Mouse (Mus musculus): ENCODE measurements at regions not wholly inside any gene's neighbourhood (a gene's known extent, or its start where the extent isn't known, plus 50 kb on each side); places are given as distances from the start of the nearest gene placed in this dataset.

DNA sequence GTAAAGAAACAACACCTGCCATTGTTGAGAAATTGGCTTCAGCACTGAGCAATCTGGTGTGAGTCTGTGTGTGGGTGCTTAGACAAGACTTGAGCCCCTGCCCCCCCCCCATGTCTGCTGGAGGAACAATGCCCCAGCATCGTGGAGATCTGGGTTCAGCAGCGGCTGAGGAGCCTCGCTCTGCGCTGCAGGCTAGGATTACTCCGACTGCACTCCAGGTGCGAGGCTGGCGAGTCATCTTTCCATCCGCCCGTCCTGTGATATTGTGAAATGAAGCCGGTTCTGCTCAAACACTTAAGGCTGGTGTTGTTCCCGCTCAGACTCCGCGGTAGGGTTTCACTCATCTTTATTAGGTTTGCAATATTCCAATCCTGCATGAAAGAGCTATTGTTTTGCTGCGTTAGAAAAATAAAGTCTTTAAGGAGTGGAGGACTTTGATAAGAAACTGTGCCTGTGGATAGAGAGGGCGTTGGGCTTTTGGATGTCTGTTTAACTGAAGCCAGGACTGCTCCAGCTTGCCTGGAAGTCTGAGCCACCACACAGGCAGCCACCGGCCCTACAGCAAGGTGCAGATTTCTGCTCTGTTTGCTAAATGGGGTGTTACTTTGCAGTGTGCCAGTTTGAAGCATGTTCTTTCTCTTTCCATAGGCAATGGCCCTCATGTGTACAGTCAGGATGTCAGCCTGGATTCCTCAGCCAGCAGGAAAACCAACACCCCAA lies 375.2 kb downstream of the Sox11 start:
- Histone ChIP-seq H3K4me2 (ENCODE audit: low read length) (no peak overlapping the region), H3K27ac (replicated peaks in 1 of 2; ENCODE audit: control insufficient read depth in 1 of 2, insufficient read depth in 1 of 2, low read depth in 2 of 2, low read length in 2 of 2) (no peak overlapping the region), H3K4me1 (ENCODE audit: control insufficient read depth in 2 of 2, insufficient read depth in 2 of 2, low read length in 2 of 2) (no peaks in the 10 kb centered on the region), H3K4me3 (ENCODE audit: control insufficient read depth in 1 of 2, insufficient read depth in 1 of 2, low read depth in 1 of 2, low read length in 2 of 2) (no peak overlapping the region), H3K36me3 (ENCODE audit: control insufficient read depth, insufficient read depth, low read length) (no peaks in the 10 kb centered on the region), H3K9ac (ENCODE audit: low read length) (no peak overlapping the region), H3K27me3 (ENCODE audit: control insufficient read depth, insufficient read depth, low read length) (no peaks in the 10 kb centered on the region), H3K9me3 (ENCODE audit: control insufficient read depth, low read length) (no peaks in the 10 kb centered on the region)
- ATAC-seq (ENCODE audit: insufficient number of reproducible peaks, insufficient read depth, low FRiP score, low read depth) = no peak
- 42% methylated on average over 16 of the region's 16 CpGs for WGBS

DNA sequence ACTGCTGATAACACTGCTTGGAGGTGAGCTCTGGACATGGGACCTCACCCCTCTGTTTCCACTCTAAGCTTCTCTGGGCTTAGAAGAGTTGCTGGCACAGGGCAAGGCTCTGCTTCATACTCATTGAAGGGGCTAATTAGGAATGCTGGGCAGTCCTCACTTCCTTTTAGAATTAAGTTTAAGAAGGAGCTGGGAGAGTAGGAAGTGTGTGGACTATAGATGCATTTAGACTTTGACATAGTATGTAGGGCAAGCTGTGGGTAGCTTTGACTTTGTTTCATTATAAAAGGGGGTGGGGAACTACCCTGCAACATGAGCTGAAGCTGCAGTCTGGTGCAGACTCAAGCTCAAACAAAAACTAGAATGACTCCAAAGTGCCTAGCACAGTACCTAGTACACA lies 378.5 kb downstream of the Sox11 start:
- H3K4me1 ChIP-seq (ENCODE audit: control insufficient read depth in 2 of 2, insufficient read depth in 2 of 2, low read length in 2 of 2) = no peaks in the 10 kb centered on the region
- H3K9me3 ChIP-seq (ENCODE audit: control insufficient read depth, low read length) = no peaks in the 10 kb centered on the region
- no peaks in the 10 kb centered on the region for H3K27me3 ChIP-seq (ENCODE audit: control insufficient read depth, insufficient read depth, low read length)
- H3K9ac ChIP-seq (ENCODE audit: low read length) = no peak overlapping the region
- no peak for ATAC-seq (ENCODE audit: insufficient number of reproducible peaks, insufficient read depth, low FRiP score, low read depth)
- no peaks in the 10 kb centered on the region for H3K36me3 ChIP-seq (ENCODE audit: control insufficient read depth, insufficient read depth, low read length)
- H3K27ac ChIP-seq (replicated peaks in 1 of 2; ENCODE audit: control insufficient read depth in 1 of 2, insufficient read depth in 1 of 2, low read depth in 2 of 2, low read length in 2 of 2) = no peak overlapping the region
- H3K4me2 ChIP-seq (ENCODE audit: low read length) = no peak overlapping the region
- no peak overlapping the region for H3K4me3 ChIP-seq (ENCODE audit: control insufficient read depth in 1 of 2, insufficient read depth in 1 of 2, low read depth in 1 of 2, low read length in 2 of 2)

DNA sequence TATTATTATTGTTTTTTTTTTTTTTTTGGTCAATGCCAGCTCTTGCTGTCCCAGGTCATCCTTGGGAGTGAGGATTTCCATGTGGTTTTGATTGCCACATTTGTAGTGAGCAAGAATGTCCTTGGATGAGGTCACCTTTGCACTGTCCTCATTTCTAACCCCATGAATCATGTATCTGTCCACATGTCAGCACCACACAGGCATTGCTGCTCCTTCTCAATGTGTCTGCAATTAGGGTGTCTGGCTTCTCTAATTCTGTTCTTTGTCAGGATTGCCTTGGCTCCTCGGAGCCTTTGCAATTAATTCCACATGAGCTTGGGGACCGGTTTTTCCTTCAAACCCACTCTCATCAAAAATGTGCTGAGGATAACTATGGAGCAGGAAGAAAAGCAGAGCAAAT lies 402.5 kb downstream of the Sox11 start:
- Histone ChIP-seq H3K9me3 (ENCODE audit: control insufficient read depth, low read length) (peaks cover 3% of the 10 kb centered on the region; the same call in 1 of the 2 replicates), H3K36me3 (ENCODE audit: control insufficient read depth, insufficient read depth, low read length) (no peaks in the 10 kb centered on the region), H3K4me1 (ENCODE audit: control insufficient read depth in 2 of 2, insufficient read depth in 2 of 2, low read length in 2 of 2) (peaks cover 3 to 6% of the 10 kb centered on the region in 2 experiments; a peak in 3 of 4 replicates), H3K27me3 (ENCODE audit: control insufficient read depth, insufficient read depth, low read length) (no peaks in the 10 kb centered on the region), H3K4me2 (ENCODE audit: low read length) (no peak overlapping the region), H3K9ac (ENCODE audit: low read length) (no peak overlapping the region), H3K27ac (replicated peaks in 1 of 2; ENCODE audit: control insufficient read depth in 1 of 2, insufficient read depth in 1 of 2, low read depth in 2 of 2, low read length in 2 of 2) (no peak overlapping the region), H3K4me3 (ENCODE audit: control insufficient read depth in 1 of 2, insufficient read depth in 1 of 2, low read depth in 1 of 2, low read length in 2 of 2) (no peak overlapping the region)
- WGBS = 17% methylated on average over 2 of the region's 2 CpGs
- no peak for ATAC-seq (ENCODE audit: insufficient number of reproducible peaks, insufficient read depth, low FRiP score, low read depth)

DNA sequence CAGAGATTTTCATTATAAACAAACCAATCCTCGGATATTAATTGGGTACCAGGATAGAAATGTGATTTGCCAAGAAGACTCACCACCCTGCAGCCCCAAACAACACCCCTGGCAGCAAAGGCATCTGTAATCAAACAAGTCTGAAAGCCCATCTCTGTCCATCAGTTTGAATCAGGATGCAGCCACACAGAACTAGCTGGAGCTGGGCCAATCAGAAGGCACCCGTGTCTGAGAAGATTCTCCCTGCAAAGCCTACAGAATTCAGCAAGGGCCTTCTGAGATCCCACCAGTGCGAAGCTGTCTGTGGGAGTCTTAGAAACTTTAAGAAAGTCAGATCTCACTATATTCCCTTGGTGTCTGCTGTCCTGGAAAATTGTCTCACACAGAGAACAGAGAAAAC lies 404.5 kb downstream of the Sox11 start:
- H3K4me2 ChIP-seq (ENCODE audit: low read length) = no peak overlapping the region
- H3K36me3 ChIP-seq (ENCODE audit: control insufficient read depth, insufficient read depth, low read length) = no peaks in the 10 kb centered on the region
- no peak overlapping the region for H3K9ac ChIP-seq (ENCODE audit: low read length)
- peaks cover 3 to 6% of the 10 kb centered on the region in 2 experiments; a peak in 3 of 4 replicates for H3K4me1 ChIP-seq (ENCODE audit: control insufficient read depth in 2 of 2, insufficient read depth in 2 of 2, low read length in 2 of 2)
- H3K27ac ChIP-seq (replicated peaks in 1 of 2; ENCODE audit: control insufficient read depth in 1 of 2, insufficient read depth in 1 of 2, low read depth in 2 of 2, low read length in 2 of 2) = no peak overlapping the region
- WGBS = 72% methylated on average over 3 of the region's 3 CpGs
- no peak overlapping the region for H3K4me3 ChIP-seq (ENCODE audit: control insufficient read depth in 1 of 2, insufficient read depth in 1 of 2, low read depth in 1 of 2, low read length in 2 of 2)
- no peak for ATAC-seq (ENCODE audit: insufficient number of reproducible peaks, insufficient read depth, low FRiP score, low read depth)
- peaks cover 3% of the 10 kb centered on the region; the same call in 1 of the 2 replicates for H3K9me3 ChIP-seq (ENCODE audit: control insufficient read depth, low read length)
- no peaks in the 10 kb centered on the region for H3K27me3 ChIP-seq (ENCODE audit: control insufficient read depth, insufficient read depth, low read length)

DNA sequence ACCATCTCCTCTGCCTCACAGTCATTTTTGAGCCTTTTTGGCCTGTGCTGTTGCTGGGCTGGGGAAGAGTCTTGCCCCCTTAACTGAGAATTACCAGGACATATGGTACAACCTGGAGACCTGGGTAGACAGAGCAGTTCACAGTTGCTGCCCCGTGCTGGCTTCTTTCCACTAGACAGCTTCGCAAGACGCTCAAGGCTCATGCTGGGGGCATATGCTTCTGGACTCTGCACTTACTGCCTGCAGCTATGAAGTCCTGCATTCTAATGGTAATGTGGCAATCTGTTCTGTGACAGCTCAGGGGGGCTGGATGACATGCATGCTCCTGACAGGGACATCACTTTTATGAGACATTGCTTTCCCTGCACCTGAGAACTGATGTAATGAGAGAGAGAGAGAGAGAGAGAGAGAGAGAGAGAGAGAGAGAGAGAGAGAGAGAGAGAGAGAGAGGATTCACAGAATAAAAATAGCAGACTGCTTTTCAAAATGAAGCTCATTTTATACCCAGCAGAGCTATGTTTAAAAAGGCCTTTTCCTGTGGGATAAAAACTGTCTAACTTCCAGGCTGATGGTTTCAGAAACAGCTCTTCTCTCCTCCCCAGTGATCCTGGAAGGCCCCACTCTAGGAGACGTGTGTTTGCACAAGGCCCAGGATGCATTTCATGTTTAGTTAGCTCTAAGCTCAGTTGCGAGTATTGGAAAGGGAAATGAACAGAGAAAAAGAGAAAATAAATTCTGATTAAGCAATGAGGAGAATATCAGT lies 405.5 kb downstream of the Sox11 start:
- Histone ChIP-seq H3K9me3 (ENCODE audit: control insufficient read depth, low read length) (peaks cover 3% of the 10 kb centered on the region; the same call in 1 of the 2 replicates), H3K4me3 (ENCODE audit: control insufficient read depth in 1 of 2, insufficient read depth in 1 of 2, low read depth in 1 of 2, low read length in 2 of 2) (no peak overlapping the region), H3K4me1 (ENCODE audit: control insufficient read depth in 2 of 2, insufficient read depth in 2 of 2, low read length in 2 of 2) (peaks cover 3 to 6% of the 10 kb centered on the region in 2 experiments; a peak in 3 of 4 replicates), H3K9ac (ENCODE audit: low read length) (no peak overlapping the region), H3K27ac (replicated peaks in 1 of 2; ENCODE audit: control insufficient read depth in 1 of 2, insufficient read depth in 1 of 2, low read depth in 2 of 2, low read length in 2 of 2) (no peak overlapping the region), H3K4me2 (ENCODE audit: low read length) (no peak overlapping the region), H3K27me3 (ENCODE audit: control insufficient read depth, insufficient read depth, low read length) (no peaks in the 10 kb centered on the region), H3K36me3 (ENCODE audit: control insufficient read depth, insufficient read depth, low read length) (no peaks in the 10 kb centered on the region)
- ATAC-seq (ENCODE audit: insufficient number of reproducible peaks, insufficient read depth, low FRiP score, low read depth) = no peak
- 62% methylated on average over 5 of the region's 5 CpGs for WGBS

DNA sequence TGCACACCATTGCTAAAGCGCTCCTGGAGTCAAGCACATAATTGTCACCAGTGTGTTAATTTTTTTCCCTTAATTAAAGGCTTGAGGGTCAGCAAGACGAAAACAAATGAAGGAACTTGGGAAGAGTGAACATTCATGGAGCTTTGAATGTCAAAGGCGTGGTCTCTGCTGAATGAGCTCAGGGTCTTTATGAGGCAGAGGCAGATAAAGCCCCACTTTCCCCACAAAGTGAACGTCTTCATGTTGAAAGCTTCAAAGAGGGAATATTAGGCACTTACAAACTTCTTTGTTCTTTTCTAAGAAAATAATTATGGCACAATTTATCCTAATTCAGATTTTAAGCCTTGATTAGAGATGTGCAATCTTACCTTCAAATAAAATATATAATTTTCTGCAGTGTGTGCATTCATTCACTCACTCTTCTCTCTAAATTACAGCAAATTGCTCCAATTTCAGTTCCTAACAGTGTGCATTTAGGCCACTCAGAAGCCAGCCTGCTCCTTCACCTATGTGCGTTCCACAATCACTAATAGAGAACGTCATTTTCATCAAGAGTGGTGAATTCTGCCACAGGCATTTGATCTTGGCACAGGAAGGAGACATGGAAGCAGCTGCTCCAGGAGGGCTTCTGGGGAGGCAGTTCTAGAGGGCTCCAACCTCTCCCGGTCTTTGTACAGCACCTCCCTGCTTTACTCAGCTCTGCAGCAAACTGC lies 412.1 kb downstream of the Sox11 start:
- H3K27ac ChIP-seq (replicated peaks in 1 of 2; ENCODE audit: control insufficient read depth in 1 of 2, insufficient read depth in 1 of 2, low read depth in 2 of 2, low read length in 2 of 2) = no peak overlapping the region
- H3K4me2 ChIP-seq (ENCODE audit: low read length) = no peak overlapping the region
- no peak overlapping the region for H3K9ac ChIP-seq (ENCODE audit: low read length)
- no peak overlapping the region for H3K4me3 ChIP-seq (ENCODE audit: control insufficient read depth in 1 of 2, insufficient read depth in 1 of 2, low read depth in 1 of 2, low read length in 2 of 2)
- ATAC-seq (ENCODE audit: insufficient number of reproducible peaks, insufficient read depth, low FRiP score, low read depth) = no peak
- no peaks in the 10 kb centered on the region for H3K36me3 ChIP-seq (ENCODE audit: control insufficient read depth, insufficient read depth, low read length)
- H3K27me3 ChIP-seq (ENCODE audit: control insufficient read depth, insufficient read depth, low read length) = no peaks in the 10 kb centered on the region
- H3K4me1 ChIP-seq (ENCODE audit: control insufficient read depth in 2 of 2, insufficient read depth in 2 of 2, low read length in 2 of 2) = no peaks in the 10 kb centered on the region
- WGBS = 75% methylated on average over 7 of the region's 7 CpGs
- H3K9me3 ChIP-seq (ENCODE audit: control insufficient read depth, low read length) = no peaks in the 10 kb centered on the region

DNA sequence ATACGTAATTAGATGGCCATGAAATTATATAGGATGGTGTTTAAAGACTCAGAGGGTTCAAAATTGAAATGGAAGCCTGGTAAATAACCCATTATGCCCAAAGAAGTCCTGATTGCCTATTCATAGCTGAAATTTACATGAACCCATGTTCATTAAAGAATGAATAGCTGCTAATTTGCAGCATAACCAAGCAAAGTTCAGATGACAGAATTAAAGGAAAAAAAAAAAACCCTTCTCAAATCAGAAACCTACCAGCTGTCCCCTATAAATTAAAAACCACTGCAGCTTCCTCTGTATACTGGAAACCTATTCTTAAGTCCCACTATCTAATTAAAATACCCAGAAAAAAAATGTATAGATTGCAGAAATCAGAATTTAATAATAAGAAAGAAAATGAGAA lies 436.2 kb downstream of the Sox11 start:
- Histone ChIP-seq H3K4me1 (ENCODE audit: control insufficient read depth in 2 of 2, insufficient read depth in 2 of 2, low read length in 2 of 2) (peaks cover 0 to 2% of the 10 kb centered on the region in 2 experiments; a peak in 1 of 4 replicates), H3K4me2 (ENCODE audit: low read length) (no peak overlapping the region), H3K27me3 (ENCODE audit: control insufficient read depth, insufficient read depth, low read length) (no peaks in the 10 kb centered on the region), H3K9me3 (ENCODE audit: control insufficient read depth, low read length) (no peaks in the 10 kb centered on the region), H3K27ac (replicated peaks in 1 of 2; ENCODE audit: control insufficient read depth in 1 of 2, insufficient read depth in 1 of 2, low read depth in 2 of 2, low read length in 2 of 2) (no peak overlapping the region), H3K4me3 (ENCODE audit: control insufficient read depth in 1 of 2, insufficient read depth in 1 of 2, low read depth in 1 of 2, low read length in 2 of 2) (no peak overlapping the region), H3K36me3 (ENCODE audit: control insufficient read depth, insufficient read depth, low read length) (no peaks in the 10 kb centered on the region), H3K9ac (ENCODE audit: low read length) (no peak overlapping the region)
- no peak for ATAC-seq (ENCODE audit: insufficient number of reproducible peaks, insufficient read depth, low FRiP score, low read depth)
- WGBS = 79% methylated on average over 1 of the region's 1 CpGs
